Mouse (Mus musculus): ENCODE results near the gene Blvra. TPM values are rescaled to one million over a fixed set of nuclear protein-coding genes. Genes with fewer than 3 reads are reported as not detected.

Gene Blvra
- polyA plus RNA-seq, 1 experiment = 17.3 TPM

GRCm38 (mm10) chr2:127145699-127146098 is 75.2 kb downstream of the Blvra start:
- H3K4me3 ChIP-seq = no peak overlapping the region
- no peaks in the 10 kb centered on the region for H3K36me3 ChIP-seq (ENCODE audit: control insufficient read depth, insufficient read depth)
- TF ChIP-seq POLR2A (IDR thresholded peaks at IDR 0.05; ENCODE audit: insufficient read length, low read depth) = no peak
- no peak for TF ChIP-seq TCF12 (IDR thresholded peaks at IDR 0.05; ENCODE audit: insufficient read depth, poor library complexity, severe bottlenecking)
- TF ChIP-seq CEBPB (IDR thresholded peaks at IDR 0.05; ENCODE audit: insufficient read depth, poor library complexity, severe bottlenecking) = no peak
- H3K27me3 ChIP-seq (ENCODE audit: control insufficient read depth, insufficient read depth, insufficient read length) = no peaks in the 10 kb centered on the region
- H3ac ChIP-seq (ENCODE audit: control insufficient read depth, insufficient read length) = no peak overlapping the region
- H3K79me2 ChIP-seq (ENCODE audit: control insufficient read depth, insufficient read depth) = no peaks in the 10 kb centered on the region
- no peak overlapping the region for H3K4me2 ChIP-seq (ENCODE audit: low read depth)

Other genes starting within 250 kb of the Blvra start
- 5.9 TPM for gene Trpm7, start 194.4 kb upstream of the Blvra start, polyA plus RNA-seq (2012; fragmentation: generic; extraction: Trizol)
- 14.9 TPM for gene Sppl2a, start 137.4 kb upstream of the Blvra start, polyA plus RNA-seq (2012; fragmentation: generic; extraction: Trizol)
- 2.3 TPM for gene Ap4e1, start 61.9 kb upstream of the Blvra start, polyA plus RNA-seq (2012; fragmentation: generic; extraction: Trizol)
- gene Ncaph, start 63.3 kb downstream of the Blvra start, polyA plus RNA-seq (2012; fragmentation: generic; extraction: Trizol) = 14.2 TPM
- gene Itpripl1, start 72.8 kb downstream of the Blvra start, polyA plus RNA-seq (2012; fragmentation: generic; extraction: Trizol) = 1.2 TPM
- gene 1810024B03Rik, start 137.6 kb downstream of the Blvra start, polyA plus RNA-seq (2012; fragmentation: generic; extraction: Trizol) = 1.1 TPM
- gene Snrnp200, start 137.7 kb downstream of the Blvra start, polyA plus RNA-seq (2012; fragmentation: generic; extraction: Trizol) = 41.2 TPM
- gene Ciao1, start 177.2 kb downstream of the Blvra start, polyA plus RNA-seq (2012; fragmentation: generic; extraction: Trizol) = 53.9 TPM
- gene Tmem127, start 177.2 kb downstream of the Blvra start, polyA plus RNA-seq (2012; fragmentation: generic; extraction: Trizol) = 23.0 TPM
- gene Stard7, start 199.6 kb downstream of the Blvra start, polyA plus RNA-seq (2012; fragmentation: generic; extraction: Trizol) = 25.9 TPM

All from myocyte (in vitro differentiated cells).